In the genomic region with DNA sequence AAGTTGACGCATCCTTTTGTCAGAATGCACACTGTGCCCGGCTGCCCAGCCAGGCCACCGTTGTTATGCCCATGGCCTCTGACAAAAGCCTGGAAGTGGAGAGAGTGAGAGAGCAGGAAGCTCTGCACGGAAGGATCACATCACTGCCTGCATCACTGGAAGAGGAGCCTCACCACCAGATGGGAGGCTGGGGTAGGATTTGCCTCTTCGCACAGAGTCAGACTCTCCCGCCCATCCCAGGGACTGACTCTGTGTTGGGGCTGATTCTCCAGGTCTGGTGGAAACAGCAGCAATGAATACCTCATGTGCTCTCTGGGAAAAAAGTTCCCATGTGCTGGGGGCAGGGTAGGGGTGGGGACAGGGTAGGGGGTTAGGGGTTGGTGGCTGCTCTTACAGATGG, we compare ENCODE assay signal across 8 mouse cellular contexts. TPM values are rescaled to one million over a fixed set of nuclear protein-coding genes. Genes with fewer than 3 reads are reported as not detected.
DNase-seq lines count a peak whose midpoint lies in the region; ATAC-seq and TF ChIP-seq lines count a peak whose summit lies in the region.

No protein-coding gene starts in this region.

- peak; percentile 35 for DNase-seq in embryo, embryonic 10 days (ENCODE audit: low spot score)
- DNase-seq in embryo, embryonic 9.5 days (ENCODE audit: extremely low spot score) = no peak
- no peak for DNase-seq in kidney, adult 18-20 months
- DNase-seq in spleen, adult 2 months (ENCODE audit: low read depth in 1 of 2, low spot score in 2 of 2) = no peak
- DNase-seq in spleen, postnatal 4 days (ENCODE audit: low spot score in 2 of 2) = no peak
- no peak for DNase-seq in urinary bladder, postnatal 36 days (ENCODE audit: low spot score in 2 of 2)
- no peak for DNase-seq in ovary, adult 18-20 months (ENCODE audit: low spot score)

- no peak for TF ChIP-seq CTCF in spleen, adult 2 months (IDR thresholded peaks at IDR 0.05; ENCODE audit: extremely low read depth, insufficient read depth, insufficient read length, insufficient replicate concordance)

- H3K9me3 ChIP-seq in kidney, embryonic 15.5 days (replicated peaks) = no peaks in the 10 kb centered on the region

- no peak overlapping the region for H3K9ac ChIP-seq in kidney, embryonic 15.5 days

- H3K4me1 ChIP-seq in kidney, embryonic 15.5 days = peaks cover 26% of the 10 kb centered on the region
- H3K4me1 ChIP-seq in spleen, adult 2 months (ENCODE audit: control insufficient read depth, insufficient read depth, insufficient read length) = peaks cover 54% of the 10 kb centered on the region

- no peak overlapping the region for H3K4me3 ChIP-seq in kidney, embryonic 15.5 days (replicated peaks)
- H3K4me3 ChIP-seq in spleen, adult 2 months (ENCODE audit: extremely low read depth, insufficient read depth, insufficient read length) = no peak overlapping the region

- no peaks in the 10 kb centered on the region for H3K27me3 ChIP-seq in kidney, embryonic 15.5 days
- no peaks in the 10 kb centered on the region for H3K27me3 ChIP-seq in spleen, adult 2 months (ENCODE audit: control insufficient read depth, insufficient read depth, low read length)

- ATAC-seq in kidney, embryonic 15.5 days (replicated peaks; ENCODE audit: low FRiP score) = no peak

- 0 out of 2 replicates have a peak overlapping the region, but pooled peaks have one; percentile 27 for H3K27ac ChIP-seq in kidney, embryonic 15.5 days
- peak overlapping the region; percentile 73 for H3K27ac ChIP-seq in spleen, adult 2 months (ENCODE audit: insufficient read depth, low read length)

- H3K36me3 ChIP-seq in kidney, embryonic 15.5 days = no peaks in the 10 kb centered on the region
- peaks cover 20% of the 10 kb centered on the region for H3K36me3 ChIP-seq in spleen, adult 2 months (ENCODE audit: control insufficient read depth, insufficient read depth, low read length)

- no peak overlapping the region for H3K4me2 ChIP-seq in kidney, embryonic 15.5 days

- 69% methylated on average over 6 of the region's 6 CpGs for WGBS in kidney, embryonic 15.5 days
- WGBS in spleen, adult 2 months = 84% methylated on average over 6 of the region's 6 CpGs

- TF ChIP-seq POLR2A in spleen, adult 2 months (IDR thresholded peaks at IDR 0.05; ENCODE audit: low read depth, low read length) = no peak

RNA-seq across cellular contexts. Expression of gene Tex2, which starts 50.6 kb away (rescaled TPM):
- polyA plus RNA-seq in kidney, embryonic 15.5 days (2015; fragmentation: Nextera tagmentation; extraction: Ambion mirVana) = 8.5 and 9.3 TPM in 2 replicates
- polyA plus RNA-seq in spleen, adult 2 months (2012; rRNA removed) = 5.8 and 6.6 TPM in 2 replicates
